Mouse (Mus musculus): ENCODE measurements around the gene Sec14l4. TPM values are rescaled to one million over a fixed set of nuclear protein-coding genes. Genes with fewer than 3 reads are reported as not detected.
"Not testable (repeated sequence)": the region's sequence is repeated elsewhere in the genome, so short reads cannot be mapped to it uniquely, and the experiment has no call there.

Sec14l4 gene
- total RNA-seq, 2 experiments from 2014 or later = not detected

DNA sequence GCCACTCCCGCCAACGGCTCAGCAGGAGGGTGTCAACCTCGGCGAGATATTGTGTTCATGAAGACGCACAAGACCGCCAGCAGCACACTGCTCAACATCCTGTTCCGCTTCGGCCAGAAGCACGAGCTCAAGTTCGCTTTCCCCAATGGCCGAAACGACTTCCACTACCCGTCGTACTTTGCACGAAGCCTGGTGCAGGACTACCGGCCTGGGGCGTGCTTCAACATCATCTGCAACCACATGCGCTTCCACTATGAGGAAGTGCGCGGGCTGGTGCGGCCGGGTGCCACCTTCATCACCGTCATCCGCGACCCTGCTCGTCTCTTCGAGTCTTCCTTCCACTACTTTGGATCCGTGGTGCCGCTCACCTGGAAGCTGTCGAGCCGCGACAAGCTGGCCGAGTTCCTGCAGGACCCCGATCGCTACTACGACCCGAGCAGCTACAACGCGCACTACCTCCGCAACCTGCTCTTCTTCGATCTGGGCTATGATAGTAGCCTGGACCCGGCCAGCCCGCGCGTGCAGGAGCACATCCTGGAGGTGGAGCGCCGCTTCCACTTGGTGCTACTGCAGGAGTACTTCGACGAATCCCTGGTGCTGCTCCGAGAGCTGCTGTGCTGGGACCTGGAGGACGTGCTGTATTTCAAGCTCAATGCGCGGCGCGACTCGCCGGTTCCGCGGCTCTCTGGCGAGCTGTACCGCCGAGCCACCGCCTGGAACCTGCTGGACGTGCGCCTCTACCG is 33.1 kb upstream of the Sec14l4 start:
- no peak for DNase-seq (ENCODE audit: extremely low spot score in 1 of 2, low spot score in 2 of 2)
- intact Hi-C loops (cut with DNase I) = no loop called here
- TF ChIP-seq CTCF (IDR thresholded peaks at IDR 0.05) = no peak
- no peak overlapping the region for H3K27ac ChIP-seq
- no peak overlapping the region for H3K4me3 ChIP-seq

DNA sequence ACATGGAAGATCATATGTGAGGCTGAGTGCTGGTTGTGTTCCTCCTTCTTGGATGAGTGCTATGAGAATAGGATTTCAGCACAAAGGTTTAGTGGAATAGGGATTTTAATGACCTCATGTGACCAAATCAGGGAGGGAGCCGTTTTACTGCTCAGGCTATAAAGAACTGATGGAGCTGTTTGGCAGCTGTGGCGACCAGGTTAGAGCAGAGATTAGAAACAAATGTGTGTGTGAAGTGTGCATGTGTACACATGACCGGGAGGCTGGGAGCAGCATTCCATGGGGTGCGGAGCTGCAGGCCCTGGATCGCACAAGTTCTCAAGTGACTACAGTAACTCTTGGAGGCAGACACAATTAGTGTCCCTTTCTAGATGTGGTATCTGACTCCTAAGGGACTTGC is 31.7 kb upstream of the Sec14l4 start:
- Histone ChIP-seq H3K27ac (no peak overlapping the region), H3K4me3 (no peak overlapping the region)
- DNase-seq (ENCODE audit: extremely low spot score in 1 of 2, low spot score in 2 of 2) = no peak
- TF ChIP-seq CTCF (IDR thresholded peaks at IDR 0.05) = no peak
- intact Hi-C loops (cut with DNase I) = no loop called here

DNA sequence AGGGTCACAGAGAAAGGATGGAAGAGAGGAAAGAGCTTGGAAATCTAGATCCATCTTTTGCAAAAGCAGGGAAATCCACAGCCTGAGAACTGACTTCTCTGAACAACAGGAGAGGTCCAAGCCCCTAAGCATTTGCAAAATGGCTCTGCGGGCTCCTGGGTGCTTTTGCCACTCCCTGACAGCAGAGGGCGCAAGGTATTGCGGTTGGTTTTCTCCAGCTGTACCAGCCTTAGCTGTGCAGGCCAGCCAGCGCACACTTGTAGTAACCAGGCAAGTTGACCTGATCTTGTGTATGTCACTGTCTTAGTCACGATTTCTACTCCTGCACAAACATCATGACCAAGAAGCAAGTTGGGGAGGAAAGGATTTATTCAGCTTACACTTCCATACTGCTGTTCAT is 29.7 kb upstream of the Sec14l4 start:
- peak; percentile 62 to 81 for DNase-seq (ENCODE audit: extremely low spot score in 1 of 2, low spot score in 2 of 2)
- intact Hi-C loops (cut with DNase I) = loop anchor here (1.0 to 10.0 kb wide), 2 partner anchors 82 to 213 kb away; partner anchors contain the start of gene Castor1
- Histone ChIP-seq H3K4me3 (no peak overlapping the region), H3K27ac (no peak overlapping the region)
- TF ChIP-seq CTCF (IDR thresholded peaks at IDR 0.05) = peak; percentile 88

DNA sequence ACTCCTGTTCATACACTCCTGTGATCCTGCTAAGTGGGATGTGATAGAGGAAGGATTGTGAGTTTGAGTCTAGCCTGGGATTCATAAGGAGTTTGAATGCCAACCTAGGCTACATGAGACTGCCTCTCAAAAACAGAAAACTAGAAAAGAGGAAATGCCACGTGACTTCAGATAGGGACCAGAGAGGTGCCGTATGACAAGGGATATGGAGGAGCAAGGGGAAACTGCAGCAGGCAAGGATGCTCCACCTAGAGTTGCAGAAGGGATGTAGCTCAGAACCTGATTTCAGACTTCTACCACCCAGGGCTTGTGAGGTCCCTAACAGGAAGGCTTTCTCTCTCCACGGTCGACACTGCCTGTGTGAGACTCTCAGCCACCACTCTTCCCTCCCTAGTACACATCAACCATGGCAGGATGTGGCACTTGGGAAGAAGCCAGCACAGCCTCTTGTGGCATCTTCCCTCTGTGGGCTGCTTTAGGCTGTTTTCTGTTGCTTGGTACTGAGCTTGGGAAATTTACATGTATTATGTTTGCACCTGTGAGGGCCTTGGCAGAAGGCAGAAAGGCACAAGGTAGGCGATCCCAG is 25.9 kb upstream of the Sec14l4 start:
- Histone ChIP-seq H3K4me3 (no peak overlapping the region), H3K27ac (no peak overlapping the region)
- intact Hi-C loops (cut with DNase I) = loop anchor here (10.0 kb wide), 1 partner anchor 209 kb away; the partner anchor contains the start of gene Castor1
- TF ChIP-seq CTCF (IDR thresholded peaks at IDR 0.05) = no peak
- no peak for DNase-seq (ENCODE audit: extremely low spot score in 1 of 2, low spot score in 2 of 2)

DNA sequence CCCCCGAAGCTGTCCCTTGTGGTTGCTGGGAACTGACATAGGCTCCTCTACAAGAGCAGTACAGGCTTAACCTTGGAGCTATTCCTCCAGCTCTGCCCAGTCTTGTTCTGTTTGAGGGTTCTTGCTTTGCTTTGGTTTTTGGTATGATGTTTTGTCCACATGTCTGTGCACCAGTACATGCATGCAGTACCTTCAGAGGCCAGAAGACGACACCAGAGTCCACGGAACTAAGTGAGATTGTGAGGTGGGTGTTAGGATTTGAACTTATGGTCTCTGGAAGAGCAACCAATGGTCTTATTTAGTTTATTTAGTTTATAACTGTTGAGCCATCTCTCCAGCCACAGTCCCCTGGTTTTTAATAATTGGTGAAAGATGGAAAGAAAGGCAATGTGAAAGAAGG is 24.8 kb upstream of the Sec14l4 start:
- no peak for DNase-seq (ENCODE audit: extremely low spot score in 1 of 2, low spot score in 2 of 2)
- no peak overlapping the region for H3K4me3 ChIP-seq
- intact Hi-C loops (cut with DNase I) = loop anchor here (10.0 kb wide), 1 partner anchor 208 kb away; the partner anchor contains the start of gene Castor1

DNA sequence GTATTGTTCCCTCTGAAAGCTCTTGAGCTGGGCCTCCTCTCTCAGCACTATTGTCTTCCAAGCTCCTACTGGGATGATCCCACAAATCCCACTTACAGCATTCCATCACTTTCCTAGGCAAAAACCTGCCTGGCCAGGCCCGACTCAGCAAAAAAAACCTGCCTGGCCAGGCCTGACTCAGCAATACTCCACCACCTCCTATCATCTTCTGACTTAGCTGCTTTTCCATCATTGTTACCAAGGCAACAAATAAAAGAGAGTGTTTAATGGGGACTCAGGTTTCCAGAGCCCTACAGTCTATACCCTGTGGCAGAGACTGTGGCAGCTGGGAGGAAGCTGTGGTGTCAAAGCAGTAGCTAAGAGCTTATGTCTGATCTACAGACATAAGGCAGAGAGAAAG is 18.6 kb upstream of the Sec14l4 start:
- TF ChIP-seq CTCF (IDR thresholded peaks at IDR 0.05) = no peak
- no peak for DNase-seq (ENCODE audit: extremely low spot score in 1 of 2, low spot score in 2 of 2)
- Histone ChIP-seq H3K27ac (no peak overlapping the region), H3K4me3 (no peak overlapping the region)
- intact Hi-C loops (cut with DNase I) = no loop called here

More for the DNA sequence above, 24.8 kb upstream of the Sec14l4 start:
- no peak overlapping the region for H3K27ac ChIP-seq
- TF ChIP-seq CTCF (IDR thresholded peaks at IDR 0.05) = peak; percentile 28

DNA sequence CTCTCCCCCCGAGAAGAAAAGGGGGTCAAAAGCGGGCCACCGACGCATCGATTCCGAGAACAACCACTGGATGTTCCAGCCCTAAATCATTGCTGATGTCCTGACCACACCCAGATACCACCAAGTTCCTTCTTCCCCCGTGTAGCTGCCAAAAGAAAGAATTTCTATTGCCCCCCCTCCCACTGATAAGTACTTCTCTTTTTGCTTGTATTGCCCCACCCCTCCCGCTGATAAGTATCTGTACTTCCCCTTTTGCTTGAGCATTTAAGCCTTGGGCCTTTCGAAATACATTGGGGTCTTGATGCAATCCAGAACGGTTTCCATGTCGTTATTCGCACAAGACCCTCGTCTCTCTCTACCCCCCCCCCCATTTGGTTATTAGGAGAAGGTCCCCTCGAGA is 15.5 kb upstream of the Sec14l4 start:
- intact Hi-C loops (cut with DNase I); H3K27ac ChIP-seq; H3K4me3 ChIP-seq; DNase-seq (ENCODE audit: extremely low spot score in 1 of 2, low spot score in 2 of 2): not testable (repeated sequence)

DNA sequence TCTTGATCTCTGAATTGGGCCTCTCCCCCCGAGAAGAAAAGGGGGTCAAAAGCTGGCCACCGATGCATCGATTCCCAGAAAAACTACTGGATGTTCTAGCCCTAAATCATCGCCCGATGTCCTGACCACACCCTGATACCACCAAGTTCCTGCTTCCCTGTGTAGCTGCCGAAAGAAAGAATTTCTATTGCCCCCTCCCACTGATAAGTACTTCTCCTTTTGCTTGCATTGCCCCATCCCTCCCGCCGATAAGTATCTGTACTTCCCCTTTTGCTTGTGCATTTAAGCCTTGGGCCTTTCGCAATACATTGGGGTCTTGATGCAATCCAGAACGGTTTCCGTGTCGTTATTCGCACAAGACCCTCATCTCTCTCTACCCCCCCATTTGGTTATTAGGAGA is 9.2 kb upstream of the Sec14l4 start:
- H3K27ac ChIP-seq; DNase-seq (ENCODE audit: extremely low spot score in 1 of 2, low spot score in 2 of 2); intact Hi-C loops (cut with DNase I); H3K4me3 ChIP-seq: not testable (repeated sequence)

DNA sequence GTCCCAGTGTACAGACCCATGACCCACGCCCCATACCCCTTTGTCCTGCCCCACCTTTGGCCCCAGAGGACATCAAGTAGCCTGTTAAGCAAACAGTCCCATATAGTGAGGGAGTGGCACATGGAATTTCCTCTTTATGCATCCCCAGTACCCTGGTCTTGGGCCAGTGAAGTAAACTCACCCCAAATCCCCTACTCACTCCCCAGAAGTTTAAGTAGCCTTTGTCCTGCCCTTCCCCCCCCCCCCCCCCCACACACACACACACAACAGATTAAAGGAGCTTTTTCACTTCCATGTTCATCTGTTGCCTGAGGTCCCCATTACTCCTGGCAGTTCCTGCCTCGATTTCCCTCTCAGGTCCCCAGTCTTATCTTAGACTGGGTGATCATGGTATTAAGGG is 7.9 kb upstream of the Sec14l4 start:
- intact Hi-C loops (cut with DNase I) = no loop called here
- H3K4me3 ChIP-seq = no peak overlapping the region
- TF ChIP-seq CTCF (IDR thresholded peaks at IDR 0.05) = no peak
- H3K27ac ChIP-seq = no peak overlapping the region
- no peak for DNase-seq (ENCODE audit: extremely low spot score in 1 of 2, low spot score in 2 of 2)

DNA sequence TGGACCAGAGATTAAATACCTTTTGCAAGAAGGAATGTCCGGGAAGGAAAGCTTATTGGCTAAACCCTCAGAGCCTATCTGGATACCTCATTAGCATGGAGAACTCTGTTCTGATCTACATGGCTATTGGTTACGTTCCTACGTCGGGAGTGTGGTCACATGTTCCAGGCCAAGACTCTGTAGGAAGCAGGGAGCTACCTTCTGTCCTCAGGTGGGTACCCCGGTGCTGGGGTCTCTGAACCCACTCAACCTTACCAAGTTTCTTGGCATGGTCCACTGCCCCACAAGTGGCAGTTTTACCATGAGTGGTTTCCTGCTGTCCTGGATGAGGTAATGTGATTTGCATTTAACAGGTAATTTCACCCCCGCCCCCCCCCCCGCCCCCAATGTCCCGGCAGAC is 4.2 kb upstream of the Sec14l4 start:
- intact Hi-C loops (cut with DNase I) = no loop called here
- Histone ChIP-seq H3K27ac (no peak overlapping the region), H3K4me3 (no peak overlapping the region)
- TF ChIP-seq CTCF (IDR thresholded peaks at IDR 0.05) = no peak
- no peak for DNase-seq (ENCODE audit: extremely low spot score in 1 of 2, low spot score in 2 of 2)

DNA sequence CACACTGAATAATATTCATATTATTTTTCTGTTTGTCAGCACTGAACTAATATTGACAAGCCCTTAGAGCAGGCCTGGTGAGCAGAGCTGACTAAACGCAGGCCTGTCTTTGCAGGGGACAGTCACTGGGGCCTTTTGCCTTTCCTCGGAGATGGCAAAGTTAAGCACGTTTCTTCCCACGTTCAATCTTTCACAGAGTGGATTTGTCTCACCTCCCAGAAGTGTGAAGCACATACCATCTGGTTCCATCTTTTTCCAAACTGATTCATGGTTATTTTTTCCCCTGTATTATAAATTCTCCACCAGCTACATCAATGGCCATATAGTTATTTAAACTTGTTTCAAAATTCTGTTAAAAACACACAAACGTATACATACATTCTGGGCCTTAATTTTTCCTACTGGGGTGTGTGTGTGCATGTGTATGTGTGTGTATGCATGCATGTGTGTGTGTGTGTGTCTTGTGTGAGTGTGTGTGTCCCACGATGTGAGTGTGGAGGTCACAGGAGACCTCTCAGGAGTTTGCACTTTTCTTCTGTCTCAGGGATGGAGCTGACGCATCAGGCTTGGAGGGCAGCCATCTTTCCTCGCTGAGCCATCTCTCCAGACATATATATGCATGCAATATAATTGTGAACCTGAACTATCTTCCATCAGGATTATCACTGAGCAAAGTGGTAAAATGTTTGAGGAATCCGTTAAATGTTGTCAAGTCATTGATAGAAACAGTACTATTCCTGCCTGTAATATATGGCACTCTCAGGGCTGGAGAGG is 3.5 kb upstream of the Sec14l4 start:
- Histone ChIP-seq H3K27ac (no peak overlapping the region), H3K4me3 (no peak overlapping the region)
- peak in 1 of 2 experiments; percentile 32 for DNase-seq (ENCODE audit: extremely low spot score in 1 of 2, low spot score in 2 of 2)
- no peak for TF ChIP-seq CTCF (IDR thresholded peaks at IDR 0.05)
- intact Hi-C loops (cut with DNase I) = no loop called here

DNA sequence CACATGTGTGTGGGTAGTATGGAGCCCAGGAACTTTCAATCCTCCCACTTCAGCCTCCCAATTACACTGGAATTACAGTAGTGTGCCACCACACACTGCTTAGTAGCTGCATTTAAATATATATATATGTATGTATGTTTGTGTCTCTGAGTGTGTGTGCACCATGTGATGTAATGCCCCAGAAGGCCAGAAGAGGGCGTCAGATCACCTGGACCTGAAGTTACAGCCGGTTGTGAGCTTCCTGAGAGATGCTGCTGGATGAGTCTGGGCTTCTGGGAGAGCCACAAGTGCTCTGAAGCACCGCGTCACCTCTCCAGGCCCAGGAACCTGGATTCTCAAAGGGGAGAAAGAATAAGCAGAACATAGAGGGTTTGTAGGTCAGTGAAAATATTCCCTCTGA is 1.9 kb upstream of the Sec14l4 start:
- intact Hi-C loops (cut with DNase I) = no loop called here
- Histone ChIP-seq H3K27ac (no peak overlapping the region), H3K4me3 (no peak overlapping the region)
- DNase-seq (ENCODE audit: extremely low spot score in 1 of 2, low spot score in 2 of 2) = no peak
- no peak; the same call in 1 of the 2 replicates for TF ChIP-seq CTCF (IDR thresholded peaks at IDR 0.05)
